Mouse (Mus musculus): Measurements from ENCODE around the gene Shh. TPM values are rescaled to one million over a fixed set of nuclear protein-coding genes. Genes with fewer than 3 reads are reported as not detected.

Shh gene
- polyA plus RNA-seq, 1 experiment from 2014 or later, result 12.6 TPM

DNA sequence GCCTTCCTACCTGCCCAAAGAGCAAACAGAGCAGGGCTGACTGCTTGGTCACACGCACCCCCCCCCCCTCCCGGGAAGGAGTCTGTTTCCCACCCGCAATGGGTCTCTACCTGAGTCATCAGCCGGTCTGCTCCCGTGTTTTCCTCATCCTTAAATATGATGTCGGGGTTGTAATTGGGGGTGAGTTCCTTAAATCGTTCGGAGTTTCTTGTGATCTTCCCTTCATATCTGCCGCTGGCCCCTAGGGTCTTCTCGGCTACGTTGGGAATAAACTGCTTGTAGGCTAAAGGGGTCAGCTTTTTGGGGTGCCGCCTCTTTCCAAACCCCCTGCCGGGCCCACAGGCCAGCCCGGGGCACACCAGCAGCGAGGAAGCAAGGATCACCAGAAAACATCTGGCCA, 705 bp downstream of the Shh start:
- Histone ChIP-seq H3K27me3 (peaks cover 82% of the 10 kb centered on the region), H3K4me2 (peak overlapping the region; percentile 67), H3K27ac (peak overlapping the region; percentile 97), H3K36me3 (no peaks in the 10 kb centered on the region), H3K4me3 (peak overlapping the region; percentile 54), H3K9ac (peak overlapping the region; percentile 61), H3K4me1 (peaks cover 16% of the 10 kb centered on the region; the same call in 1 of the 2 replicates), H3K9me3 (no peaks in the 10 kb centered on the region)
- 1% methylated on average over 15 of the region's 15 CpGs for WGBS
- ATAC-seq (ENCODE audit: borderline replicate concordance, extremely low read depth, low FRiP score, low TSS enrichment), result no peak

- Histone ChIP-seq H3K4me3 (peak overlapping the region; percentile 54), H3K9ac (peak overlapping the region; percentile 61), H3K4me1 (peaks cover 24% of the 10 kb centered on the region), H3K27me3 (peaks cover 90% of the 10 kb centered on the region), H3K4me2 (peak overlapping the region; percentile 67), H3K27ac (peak overlapping the region; percentile 97), H3K36me3 (no peaks in the 10 kb centered on the region), H3K9me3 (no peaks in the 10 kb centered on the region)
- no peak for ATAC-seq (ENCODE audit: borderline replicate concordance, extremely low read depth, low FRiP score, low TSS enrichment)
- 1% methylated on average over 18 of the region's 18 CpGs for WGBS
Measured at GRCm38 (mm10) chr5:28465526-28465925, 1.5 kb downstream of the Shh start.

DNA sequence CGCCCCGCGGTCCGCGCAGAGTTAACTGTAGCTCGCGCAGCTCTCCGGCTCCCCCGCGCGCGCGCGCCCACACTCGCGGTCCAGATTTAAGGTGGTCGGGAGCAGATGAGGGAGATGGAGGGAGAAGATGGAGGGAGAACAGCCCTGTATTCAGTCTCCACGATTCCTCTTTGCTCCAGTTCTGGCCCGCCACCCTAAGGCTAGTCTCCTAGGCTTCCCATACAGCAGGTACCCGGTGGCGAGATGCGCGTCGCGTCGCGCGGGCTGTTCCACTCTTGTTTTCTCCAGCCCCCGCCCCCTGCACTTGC, 2.0 kb downstream of the Shh start:
- H3K9ac ChIP-seq, result peak overlapping the region; percentile 61
- H3K4me2 ChIP-seq, result peak overlapping the region; percentile 67
- H3K9me3 ChIP-seq, result no peaks in the 10 kb centered on the region
- no peaks in the 10 kb centered on the region for H3K36me3 ChIP-seq
- no peak for ATAC-seq (ENCODE audit: borderline replicate concordance, extremely low read depth, low FRiP score, low TSS enrichment)
- peak overlapping the region; percentile 97 for H3K27ac ChIP-seq
- peaks cover 95% of the 10 kb centered on the region for H3K27me3 ChIP-seq
- H3K4me1 ChIP-seq, result peaks cover 25% of the 10 kb centered on the region
- H3K4me3 ChIP-seq, result peak overlapping the region; percentile 54
- WGBS, result under 1% methylated on average over 29 of the region's 29 CpGs

DNA sequence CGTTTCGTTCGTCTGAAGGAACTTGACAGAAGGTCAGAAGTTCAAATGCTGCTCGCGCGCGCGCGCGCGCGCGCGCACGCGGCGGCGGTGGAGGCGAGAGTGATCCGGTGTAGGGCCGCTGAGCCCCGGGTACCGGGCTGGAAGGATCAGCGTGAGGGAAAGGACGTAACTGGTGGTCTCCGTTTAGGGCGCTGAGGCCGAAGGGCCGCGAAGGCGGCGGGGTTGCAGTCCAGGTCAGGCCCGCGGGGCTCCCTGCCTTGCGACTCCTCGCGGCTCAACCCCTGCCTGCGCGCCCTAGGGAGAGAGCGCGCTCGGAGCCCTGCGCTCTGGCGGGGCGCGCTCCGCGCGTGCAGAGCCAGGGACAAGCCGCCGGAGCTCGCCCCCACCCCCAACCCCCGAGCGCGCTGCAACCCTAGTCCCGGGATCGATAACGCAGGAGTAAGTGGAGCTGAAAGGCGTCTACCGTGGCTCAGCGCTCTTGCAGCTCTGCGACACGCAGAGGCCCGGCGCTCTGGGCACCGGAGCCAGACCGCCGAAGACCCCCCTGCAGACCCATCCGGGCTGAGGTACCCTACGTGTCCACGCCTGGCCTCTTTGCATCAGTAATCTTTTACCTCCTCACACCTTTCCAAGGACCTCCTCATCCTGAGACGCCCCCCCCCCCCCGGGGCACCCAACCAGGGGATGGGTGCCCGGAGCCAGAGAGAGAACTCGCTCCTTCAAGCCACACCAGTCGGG, 2.5 kb downstream of the Shh start:
- peak overlapping the region; percentile 54 for H3K4me3 ChIP-seq
- H3K4me1 ChIP-seq, result peaks cover 30% of the 10 kb centered on the region
- H3K9me3 ChIP-seq, result no peaks in the 10 kb centered on the region
- peaks cover 99% of the 10 kb centered on the region for H3K27me3 ChIP-seq
- ATAC-seq (ENCODE audit: borderline replicate concordance, extremely low read depth, low FRiP score, low TSS enrichment), result no peak
- peak overlapping the region; percentile 61 for H3K9ac ChIP-seq
- under 1% methylated on average over 76 of the region's 76 CpGs for WGBS
- no peaks in the 10 kb centered on the region for H3K36me3 ChIP-seq
- H3K27ac ChIP-seq, result peak overlapping the region; percentile 97
- H3K4me2 ChIP-seq, result peak overlapping the region; percentile 67

DNA sequence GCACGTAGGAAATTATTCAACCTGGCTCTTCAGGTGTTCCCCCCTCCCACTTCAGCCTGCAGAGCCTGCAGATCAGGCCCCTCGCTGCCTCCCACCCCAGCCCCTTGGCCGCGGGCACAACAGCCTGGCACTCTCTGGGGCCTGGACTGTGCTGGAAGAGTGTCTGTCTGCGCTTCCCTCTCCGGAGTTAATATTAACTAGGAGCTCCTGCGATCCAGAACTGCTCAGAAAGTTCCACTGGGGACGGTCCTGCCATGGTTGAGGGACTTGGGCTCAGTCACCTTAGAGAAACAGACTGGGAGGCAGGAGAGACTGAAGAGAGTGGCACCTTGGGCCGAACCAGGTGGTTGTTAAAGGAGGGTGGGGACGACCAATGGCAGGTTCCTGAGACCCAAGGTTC, 3.4 kb downstream of the Shh start:
- H3K4me2 ChIP-seq, result peak overlapping the region; percentile 67
- 2% methylated on average over 10 of the region's 10 CpGs for WGBS
- peaks cover 31% of the 10 kb centered on the region for H3K4me1 ChIP-seq
- peaks cover 99% of the 10 kb centered on the region for H3K27me3 ChIP-seq
- H3K4me3 ChIP-seq, result peak overlapping the region; percentile 54
- ATAC-seq (ENCODE audit: borderline replicate concordance, extremely low read depth, low FRiP score, low TSS enrichment), result 0 out of 2 replicates have a peak, but pooled peaks have one; percentile 4
- peak overlapping the region; percentile 97 for H3K27ac ChIP-seq
- H3K9ac ChIP-seq, result peak overlapping the region; percentile 61
- no peaks in the 10 kb centered on the region for H3K36me3 ChIP-seq
- no peaks in the 10 kb centered on the region for H3K9me3 ChIP-seq

DNA sequence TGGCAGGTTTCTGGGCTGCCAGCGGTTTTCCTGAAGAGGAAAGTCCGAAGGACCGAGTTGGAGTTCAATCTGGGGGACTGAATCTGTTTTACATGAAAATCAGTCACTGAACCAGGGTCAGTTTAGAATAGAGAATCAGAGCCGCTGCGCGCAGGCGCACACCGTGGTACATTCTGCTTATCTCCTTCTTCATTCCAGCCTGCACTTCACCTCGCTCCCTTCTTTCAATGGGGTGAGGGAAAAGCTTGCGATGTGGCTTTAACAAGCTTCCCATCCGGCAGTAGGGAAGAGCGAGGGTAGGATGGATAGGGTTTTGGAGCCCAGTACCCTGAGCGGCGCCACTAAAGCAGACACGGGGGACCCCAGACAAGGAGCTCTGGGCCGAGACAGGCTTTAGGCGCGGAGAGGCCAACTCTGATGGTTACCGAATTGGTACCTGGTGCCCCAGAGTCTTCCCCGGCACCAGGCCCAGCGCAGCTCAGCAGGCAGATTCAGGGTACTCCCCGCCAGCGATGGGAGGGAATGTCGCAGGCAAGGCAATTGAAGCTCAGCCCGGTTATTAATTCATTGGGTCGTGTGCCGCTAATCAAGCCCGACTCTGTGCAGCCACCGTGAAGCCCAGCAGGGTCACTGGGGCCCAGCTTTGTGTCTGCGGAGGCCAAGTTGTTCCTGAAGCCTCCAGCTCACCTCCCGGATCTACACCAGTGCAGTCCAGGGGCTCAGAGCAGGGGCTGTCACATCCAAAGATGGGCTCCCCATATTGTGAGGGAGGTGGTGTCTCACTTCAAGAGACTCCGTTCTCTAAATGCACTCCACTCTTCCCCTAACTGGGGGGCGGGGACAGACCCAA, 4.1 kb downstream of the Shh start:
- peaks cover 100% of the 10 kb centered on the region for H3K27me3 ChIP-seq
- no peak for ATAC-seq (ENCODE audit: borderline replicate concordance, extremely low read depth, low FRiP score, low TSS enrichment)
- no peaks in the 10 kb centered on the region for H3K9me3 ChIP-seq
- peak overlapping the region; percentile 54 for H3K4me3 ChIP-seq
- H3K4me2 ChIP-seq, result peak overlapping the region; percentile 67
- H3K36me3 ChIP-seq, result no peaks in the 10 kb centered on the region
- peak overlapping the region; percentile 61; the same call in 1 of the 2 replicates for H3K9ac ChIP-seq
- WGBS, result under 1% methylated on average over 33 of the region's 33 CpGs
- H3K27ac ChIP-seq, result peak overlapping the region; percentile 97
- peaks cover 33% of the 10 kb centered on the region for H3K4me1 ChIP-seq

- H3K4me1 ChIP-seq, result peaks cover 34% of the 10 kb centered on the region
- H3K4me2 ChIP-seq, result peak overlapping the region; percentile 67
- no peak overlapping the region for H3K9ac ChIP-seq
- H3K27ac ChIP-seq, result peak overlapping the region; percentile 97
- H3K4me3 ChIP-seq, result peak overlapping the region; percentile 24; the same call in 1 of the 2 replicates
- no peak for ATAC-seq (ENCODE audit: borderline replicate concordance, extremely low read depth, low FRiP score, low TSS enrichment)
- H3K9me3 ChIP-seq, result no peaks in the 10 kb centered on the region
- 6% methylated on average over 11 of the region's 11 CpGs for WGBS
- peaks cover 97% of the 10 kb centered on the region for H3K27me3 ChIP-seq
- no peaks in the 10 kb centered on the region for H3K36me3 ChIP-seq
Measured at GRCm38 (mm10) chr5:28461376-28461775, 5.7 kb downstream of the Shh start.

DNA sequence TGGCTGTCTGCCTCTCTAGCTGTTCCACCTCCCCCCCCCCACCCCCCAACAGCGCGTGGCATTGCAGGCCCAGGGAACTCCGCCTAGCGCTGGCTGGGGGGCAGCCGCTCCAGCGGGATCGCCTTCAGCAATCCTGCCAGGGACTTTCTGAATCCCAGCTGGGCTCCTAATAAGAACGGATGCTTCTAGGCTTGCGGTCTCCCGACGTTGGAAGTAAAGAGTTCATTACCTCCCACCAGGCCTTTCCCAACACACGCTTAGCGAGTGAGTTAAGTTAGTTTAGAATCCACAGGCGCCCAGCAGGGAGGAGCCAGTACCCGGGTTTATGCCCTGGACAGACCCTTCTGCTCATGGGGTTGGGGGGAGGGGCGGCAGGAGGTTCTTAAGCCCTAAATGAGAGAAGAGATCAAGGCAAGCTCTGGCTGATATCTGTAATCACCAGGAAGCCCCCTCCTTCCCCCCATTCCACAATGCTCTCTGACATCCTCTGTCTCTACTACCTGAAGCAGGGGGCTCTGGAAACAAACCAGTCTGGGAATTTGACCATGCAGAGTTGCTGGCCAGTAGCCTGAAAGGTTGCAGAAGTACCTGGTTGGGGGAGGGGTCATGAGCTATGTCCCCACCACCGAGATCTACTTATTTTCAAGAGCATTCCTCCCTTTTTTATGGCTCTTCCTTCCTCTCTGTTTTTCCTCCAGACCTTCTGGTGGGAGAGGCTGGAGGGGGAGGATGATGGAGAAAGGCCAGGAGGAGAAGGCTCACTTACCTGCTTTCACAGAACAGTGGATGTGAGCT, 6.3 kb downstream of the Shh start:
- peak overlapping the region; percentile 24; the same call in 1 of the 2 replicates for H3K4me3 ChIP-seq
- H3K9ac ChIP-seq, result no peak overlapping the region; the same call in 1 of the 2 replicates
- under 1% methylated on average over 17 of the region's 17 CpGs for WGBS
- peaks cover 97% of the 10 kb centered on the region for H3K27me3 ChIP-seq
- peaks cover 40% of the 10 kb centered on the region for H3K4me1 ChIP-seq
- no peaks in the 10 kb centered on the region for H3K36me3 ChIP-seq
- no peak for ATAC-seq (ENCODE audit: borderline replicate concordance, extremely low read depth, low FRiP score, low TSS enrichment)
- H3K27ac ChIP-seq, result peak overlapping the region; percentile 97
- H3K9me3 ChIP-seq, result no peaks in the 10 kb centered on the region
- peak overlapping the region; percentile 67 for H3K4me2 ChIP-seq

- no peaks in the 10 kb centered on the region for H3K9me3 ChIP-seq
- H3K36me3 ChIP-seq, result no peaks in the 10 kb centered on the region
- H3K4me2 ChIP-seq, result peak overlapping the region; percentile 67
- 0 out of 2 replicates have a peak overlapping the region, but pooled peaks have one; percentile 22 for H3K9ac ChIP-seq
- ATAC-seq (ENCODE audit: borderline replicate concordance, extremely low read depth, low FRiP score, low TSS enrichment), result peak; percentile 78
- WGBS, result under 1% methylated on average over 41 of the region's 41 CpGs
- peaks cover 38% of the 10 kb centered on the region for H3K4me1 ChIP-seq
- H3K27me3 ChIP-seq, result peaks cover 90% of the 10 kb centered on the region
- H3K4me3 ChIP-seq, result peak overlapping the region; percentile 41
- peak overlapping the region; percentile 97 for H3K27ac ChIP-seq
Measured at GRCm38 (mm10) chr5:28459456-28460225, 7.4 kb downstream of the Shh start.

GRCm38 (mm10) chr5:28458821-28459240, 8.2 kb downstream of the Shh start:
- H3K27me3 ChIP-seq, result peaks cover 82% of the 10 kb centered on the region
- under 1% methylated on average over 27 of the region's 27 CpGs for WGBS
- H3K36me3 ChIP-seq, result no peaks in the 10 kb centered on the region

More at GRCm38 (mm10) chr5:28458821-28459240, 8.2 kb downstream of the Shh start:
- H3K4me3 ChIP-seq, result peak overlapping the region; percentile 41
- H3K9ac ChIP-seq, result peak overlapping the region; percentile 32; the same call in 1 of the 2 replicates
- no peaks in the 10 kb centered on the region for H3K9me3 ChIP-seq
- H3K27ac ChIP-seq, result peak overlapping the region; percentile 97
- peak; percentile 82 for ATAC-seq (ENCODE audit: borderline replicate concordance, extremely low read depth, low FRiP score, low TSS enrichment)
- H3K4me2 ChIP-seq, result peak overlapping the region; percentile 60
- peaks cover 35% of the 10 kb centered on the region for H3K4me1 ChIP-seq
